Mouse (Mus musculus) gastrocnemius, postnatal 14 days (tissue): ENCODE measurements around the gene Dusp3. TPM values are rescaled to one million over a fixed set of nuclear protein-coding genes. Genes with fewer than 3 reads are reported as not detected.
A peak's percentile ranks its signal among the peaks of the same experiment; 100 is the strongest.

Experiments used
- DNase-seq: peaks from one replicate; pipeline ENCODE4 v3.0.0; 2021; ENCODE audit warnings: mixed read lengths
- intact Hi-C: fragments of 180-260 bp; cut with DNase I; formaldehyde crosslinking; loops from one replicate; pipeline ENCODE4 v1.15.1; 2025; ENCODE audit warnings: low total_unique reads
- long read RNA-seq, 2 experiments: library from polyadenylated mRNA; stranded (forward); transcript quantifications; one replicate each; pipeline ENCODE4 v2.0.0; 2021
- total RNA-seq, 2 experiments: library from RNA; stranded (reverse); gene quantifications; 2 replicates each; pipeline ENCODE4 v1.2.3; 2021

Dusp3 gene
- total RNA-seq: 100 to 1,000 TPM; 140 to 151 TPM
- long read RNA-seq, experiment 1, full-length matches to known transcripts: 35 of 72 reads
- long read RNA-seq, experiment 1, partial matches to known transcripts: 2 of 72 reads
- long read RNA-seq, experiment 1, other reads (novel, unspliced or antisense): 35 of 72 reads
- long read RNA-seq, experiment 2, full-length matches to known transcripts: 38 of 83 reads
- long read RNA-seq, experiment 2, partial matches to known transcripts: 2 of 83 reads
- long read RNA-seq, experiment 2, other reads (novel, unspliced or antisense): 43 of 83 reads

GRCm38 (mm10) chr11:101986913-101987312, at the start of gene Dusp3:
Dusp3 (minus strand) TSS chr11:101987013.
- DNase-seq: no peak
- intact Hi-C loops: loop anchor here (5.0 kb wide), 1 partner anchor 50 kb away; no protein-coding TSS in a partner anchor

DNA sequence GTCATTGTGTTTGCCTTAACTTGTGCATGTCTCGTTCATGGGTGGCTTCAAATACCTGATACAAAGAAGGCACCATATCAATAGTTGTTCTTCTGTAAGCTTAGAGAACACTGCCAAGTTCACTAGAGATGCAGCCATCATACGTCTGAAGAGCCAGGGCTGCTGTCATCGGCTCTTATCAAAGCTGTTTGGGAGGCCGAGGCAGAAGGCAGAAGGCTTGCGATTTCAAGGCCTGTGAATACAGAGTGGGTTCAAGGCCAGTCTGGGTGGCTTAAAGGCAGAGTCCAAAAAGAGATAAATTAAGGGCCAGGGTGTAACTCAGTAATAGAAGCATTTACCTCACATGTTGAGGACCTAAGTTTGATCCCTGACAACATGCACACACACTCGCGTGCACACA, 49.5 kb upstream of the Dusp3 start:
- intact Hi-C loops: loop anchor here (5.0 kb wide), 1 partner anchor 49 kb away; the partner anchor contains the start of gene Dusp3

GRCm38 (mm10) chr11:102035456-102035960, 48.7 kb upstream of the Dusp3 start:
- no peak for DNase-seq
- intact Hi-C loops: loop anchor here (5.0 kb wide), 1 partner anchor 48 kb away; the partner anchor contains the start of gene Dusp3

More for the DNA sequence above, 49.5 kb upstream of the Dusp3 start:
- DNase-seq: no peak

DNA sequence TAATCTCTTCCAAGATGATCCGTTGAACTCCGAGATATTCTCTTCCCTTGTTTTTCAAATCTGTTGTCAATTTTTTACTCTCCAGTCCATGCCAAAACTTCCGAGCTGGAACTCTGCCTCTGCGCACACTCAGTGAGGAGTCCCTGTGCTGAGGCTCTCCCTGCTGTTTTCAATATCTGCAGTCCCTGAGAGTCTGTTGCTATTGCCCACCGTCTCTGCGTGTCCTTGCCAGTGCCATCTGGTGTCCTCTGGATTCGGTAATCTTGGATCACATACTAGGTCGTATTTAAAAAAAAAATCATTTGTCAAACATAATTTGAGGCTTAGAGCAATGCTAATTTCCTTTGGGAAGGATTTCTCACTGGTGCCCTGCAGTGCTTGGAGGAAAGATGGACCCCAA, 48.1 kb upstream of the Dusp3 start:
- DNase-seq: no peak
- intact Hi-C loops: loop anchor here (5.0 kb wide), 1 partner anchor 48 kb away; the partner anchor contains the start of gene Dusp3

GRCm38 (mm10) chr11:102033055-102033591, 46.3 kb upstream of the Dusp3 start:
- intact Hi-C loops: no loop called here
- DNase-seq: no peak

GRCm38 (mm10) chr11:102031149-102031548, 44.3 kb upstream of the Dusp3 start:
- no peak for DNase-seq
- intact Hi-C loops: no loop called here

- DNase-seq: no peak
- intact Hi-C loops: no loop called here
Measured at GRCm38 (mm10) chr11:102029966-102030365, 43.2 kb upstream of the Dusp3 start.

DNA sequence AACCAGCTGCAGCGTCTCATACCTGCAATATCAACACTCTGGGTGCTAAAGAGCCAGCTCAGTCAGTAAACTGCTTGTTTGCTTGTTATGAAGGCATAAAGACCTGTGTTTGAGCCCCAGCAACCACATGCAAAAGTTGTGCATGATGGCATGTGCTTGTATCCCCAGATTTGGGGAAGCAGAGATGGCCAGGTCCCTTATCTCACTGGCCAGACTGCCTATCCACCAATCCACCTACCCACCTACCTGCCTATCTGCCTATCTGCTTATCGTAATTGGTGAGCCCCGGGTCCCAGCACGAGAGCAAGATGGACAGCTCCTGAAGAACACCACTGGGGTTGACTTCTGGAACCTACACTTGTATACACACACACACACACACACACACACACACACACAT, 42.5 kb upstream of the Dusp3 start:
- no peak for DNase-seq
- intact Hi-C loops: no loop called here

- no peak for DNase-seq
- intact Hi-C loops: no loop called here
Measured at GRCm38 (mm10) chr11:102028087-102028816, 41.4 kb upstream of the Dusp3 start, which contains the start of gene Mpp3. Mpp3 (minus strand) TSS chr11:102028461.

DNA sequence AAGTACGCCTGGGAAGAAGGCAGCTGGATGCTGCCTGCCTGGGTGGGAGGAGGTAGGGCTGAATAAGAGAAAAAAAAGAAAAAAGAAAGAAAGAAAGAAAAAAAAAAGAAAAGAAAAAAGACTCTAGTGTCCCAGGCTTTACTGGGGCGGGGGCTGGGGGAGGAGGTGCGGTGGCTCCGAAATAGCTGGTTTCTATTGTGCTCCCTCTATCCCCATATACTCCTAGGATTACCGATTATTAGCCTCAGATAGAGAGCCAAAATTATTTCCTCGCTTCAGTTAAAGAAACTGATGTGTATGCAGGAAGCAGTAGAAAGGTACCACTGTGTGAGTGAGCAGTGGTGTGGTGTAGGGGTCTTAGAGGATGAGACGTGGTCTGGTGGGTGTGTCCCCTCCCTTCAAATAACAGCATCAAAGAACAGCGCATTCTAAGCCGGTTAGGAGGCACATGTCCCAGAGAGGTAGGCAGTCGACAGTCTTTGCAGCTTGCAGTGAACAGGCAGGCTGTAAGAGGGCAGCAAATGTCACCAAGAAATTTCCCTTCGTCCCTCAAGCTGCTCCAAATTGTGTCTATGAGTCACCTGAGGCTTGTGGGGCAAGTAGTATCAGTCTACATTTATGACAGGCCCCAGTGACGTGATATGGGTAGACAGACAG, 40.7 kb upstream of the Dusp3 start:
- DNase-seq: no peak
- intact Hi-C loops: no loop called here

- intact Hi-C loops: no loop called here
- peak; percentile 81 for DNase-seq
Measured at GRCm38 (mm10) chr11:102026694-102027360, 40.0 kb upstream of the Dusp3 start.

DNA sequence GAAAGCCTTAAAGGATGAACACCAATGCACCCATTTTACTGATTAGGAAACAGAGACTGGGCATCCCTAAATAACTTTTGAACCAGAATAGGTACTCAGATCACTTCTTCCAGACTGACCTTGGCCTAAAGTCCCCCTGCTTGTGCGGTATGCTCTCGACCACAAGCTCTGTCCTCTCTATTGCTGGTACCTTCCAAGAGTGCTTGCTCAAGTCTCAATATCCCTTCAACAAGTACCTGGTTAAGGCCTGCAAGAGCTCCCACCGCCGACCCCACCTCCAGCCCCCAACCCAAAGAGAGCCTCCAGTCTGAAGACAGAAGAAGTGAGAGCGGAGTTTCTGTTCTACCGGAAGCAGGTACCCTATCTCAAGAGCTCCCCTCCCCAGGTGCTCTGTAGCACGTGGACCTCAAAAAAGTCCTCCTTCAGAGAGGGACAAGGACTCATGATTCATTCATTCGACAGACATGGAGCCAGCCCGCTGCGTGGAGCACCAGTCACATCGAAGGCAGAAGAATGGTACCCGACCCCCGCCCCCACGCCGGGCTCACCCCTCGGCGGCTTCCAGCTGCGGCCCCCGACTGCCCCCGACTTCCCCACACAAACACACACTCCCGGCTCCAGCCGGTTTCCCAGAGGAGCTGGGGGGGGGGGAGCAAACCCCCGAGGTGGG, 39.3 kb upstream of the Dusp3 start:
- DNase-seq: no peak
- intact Hi-C loops: no loop called here

GRCm38 (mm10) chr11:102025354-102025753, 38.5 kb upstream of the Dusp3 start:
- intact Hi-C loops: no loop called here
- peak; percentile 20 for DNase-seq

DNA sequence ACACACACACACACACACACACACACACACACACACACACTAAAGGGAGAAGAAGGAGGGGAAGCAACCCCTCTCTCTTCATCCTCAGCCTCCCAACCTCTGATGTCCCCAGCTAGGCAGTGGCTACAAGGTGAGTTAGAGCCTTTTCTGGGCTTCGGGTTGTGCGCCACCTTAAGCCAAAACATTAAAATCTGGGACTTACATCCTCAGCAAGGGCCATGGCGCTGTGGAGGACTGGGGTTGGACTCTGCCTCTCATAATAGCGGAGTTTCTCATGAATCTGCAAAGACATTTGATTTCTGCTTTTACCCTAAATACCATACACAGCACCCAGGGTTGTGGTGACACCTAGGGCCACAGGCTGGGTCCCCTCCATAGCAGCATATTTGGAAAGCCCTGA, 38.1 kb upstream of the Dusp3 start:
- DNase-seq: no peak
- intact Hi-C loops: no loop called here

- peak; percentile 68 for DNase-seq
- intact Hi-C loops: no loop called here
Measured at GRCm38 (mm10) chr11:102024084-102024758, 37.4 kb upstream of the Dusp3 start.

DNA sequence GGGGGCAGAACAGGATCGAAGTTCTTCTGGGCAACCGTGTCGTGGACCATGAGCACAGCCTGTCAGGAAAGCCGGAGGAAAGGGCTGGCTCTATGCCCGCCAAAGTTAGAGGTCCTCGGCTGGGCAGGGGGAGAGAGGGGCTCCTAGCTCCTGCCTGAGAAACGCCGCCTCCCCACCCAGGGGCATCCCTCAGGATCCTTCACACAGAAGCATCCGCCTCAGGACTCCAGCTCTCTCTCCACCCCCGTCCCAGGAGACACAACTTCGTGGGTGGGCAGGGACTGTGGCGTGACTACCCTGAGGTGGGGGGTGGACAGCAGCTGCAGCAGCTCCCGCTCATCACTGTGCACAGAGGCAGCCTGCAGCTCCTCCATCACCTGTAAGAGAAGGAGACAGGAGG, 36.6 kb upstream of the Dusp3 start:
- DNase-seq: no peak
- intact Hi-C loops: no loop called here

DNA sequence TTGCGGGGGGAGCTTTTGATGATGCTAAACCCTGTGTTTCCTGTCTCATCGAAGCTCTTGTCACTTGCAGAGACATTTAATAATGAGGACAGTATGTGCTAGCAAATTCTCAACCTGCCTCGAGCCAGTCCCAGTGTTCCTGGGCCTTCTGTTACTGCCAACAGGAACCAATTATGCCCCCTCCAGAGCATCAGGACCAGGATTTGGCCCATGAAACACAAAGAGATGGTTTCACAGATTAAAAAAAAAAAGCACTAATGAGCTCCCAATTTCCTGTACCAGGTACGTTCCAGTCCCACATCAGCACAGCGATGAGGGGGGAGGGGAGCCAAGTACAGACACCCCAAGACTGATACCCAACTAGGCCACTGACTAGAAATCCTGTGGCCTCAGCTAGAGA, 34.4 kb upstream of the Dusp3 start:
- intact Hi-C loops: no loop called here
- DNase-seq: no peak

GRCm38 (mm10) chr11:102019736-102020135, 32.9 kb upstream of the Dusp3 start:
- no peak for DNase-seq
- intact Hi-C loops: no loop called here
